Mouse (Mus musculus) lung, postnatal 0 days (tissue): ENCODE results near the gene Hyal1. TPM values are rescaled to one million over a fixed set of nuclear protein-coding genes. Genes with fewer than 3 reads are reported as not detected.

Experiments
- ATAC-seq: fragments of 200-750 bp; cut with Nextera tagmentation; 2 replicates; pipeline ENCODE4 v1.8.0; 2017; ENCODE audit warnings: moderate library complexity
- DNase-seq: peaks from one replicate; pipeline ENCODE4 v3.0.0-alpha.2; 2016; ENCODE audit warnings: low spot score
- H3K27ac ChIP-seq: fragments of 300-500 bp; sonication (generic); 2 replicates; pipeline ENCODE4 v1.5.1; 2014; ENCODE audit warnings: antibody characterized with exemption, mild to moderate bottlenecking, low read length, mixed read lengths
- H3K27me3 ChIP-seq: fragments of 300-500 bp; sonication (generic); replicated peaks from 2 replicates; pipeline ENCODE4 v1.6.1; 2014; ENCODE audit warnings: low read length, mixed read lengths; ENCODE audit not compliant: insufficient read depth
- H3K36me3 ChIP-seq: fragments of 300-500 bp; sonication (generic); 2 replicates; pipeline ENCODE4 v1.6.1; 2014; ENCODE audit warnings: low read length, mixed read lengths; ENCODE audit not compliant: insufficient read depth
- H3K4me1 ChIP-seq: fragments of 300-500 bp; sonication (generic); 2 replicates; pipeline ENCODE4 v1.6.1; 2014; ENCODE audit warnings: antibody characterized with exemption, low read depth, low read length, mixed read lengths; ENCODE audit not compliant: insufficient read depth
- H3K4me2 ChIP-seq: fragments of 300-500 bp; sonication (generic); replicated peaks from 2 replicates; pipeline ENCODE4 v1.6.1; 2014; ENCODE audit warnings: low read depth, mild to moderate bottlenecking, low read length, moderate library complexity, mixed read lengths
- H3K4me3 ChIP-seq: fragments of 300-500 bp; sonication (generic); 2 replicates; pipeline ENCODE4 v1.5.1; 2014; ENCODE audit warnings: low read depth, low read length
- H3K9ac ChIP-seq: fragments of 300-500 bp; sonication (generic); replicated peaks from 2 replicates; pipeline ENCODE4 v1.6.1; 2014; ENCODE audit warnings: low read depth, mild to moderate bottlenecking
- H3K9me3 ChIP-seq: fragments of 300-500 bp; sonication (generic); 2 replicates; pipeline ENCODE4 v1.6.1; 2016; ENCODE audit warnings: low read length, mixed read lengths
- CTCF ChIP-seq: IDR thresholded peaks from 2 replicates; pipeline ENCODE4 v1.5.1; 2016; ENCODE audit warnings: antibody characterized with exemption, mild to moderate bottlenecking
- EP300 ChIP-seq: IDR thresholded peaks from 2 replicates; pipeline ENCODE4 v1.6.1; 2016; ENCODE audit warnings: antibody characterized with exemption, mild to moderate bottlenecking, control low read depth
- WGBS: fragments of 180-500 bp; shearing (Covaris S2); extraction: QIAGEN DNeasy Blood & Tissue Kit; methylation state at CpG from one replicate; pipeline ENCODE4 v1.1.7; 2014; 5-methylcytosine and 5-hydroxymethylcytosine counted together
- polyA plus RNA-seq: library from polyadenylated mRNA; unstranded; fragments of >200 nt; fragmentation: Nextera tagmentation; extraction: Ambion mirVana; gene quantifications from 2 replicates; pipeline ENCODE4 v1.2.1, GENCODE M21; 2015

Hyal1 gene
- polyA plus RNA-seq, 1 experiment from 2014 or later, result 11.0 TPM

DNA sequence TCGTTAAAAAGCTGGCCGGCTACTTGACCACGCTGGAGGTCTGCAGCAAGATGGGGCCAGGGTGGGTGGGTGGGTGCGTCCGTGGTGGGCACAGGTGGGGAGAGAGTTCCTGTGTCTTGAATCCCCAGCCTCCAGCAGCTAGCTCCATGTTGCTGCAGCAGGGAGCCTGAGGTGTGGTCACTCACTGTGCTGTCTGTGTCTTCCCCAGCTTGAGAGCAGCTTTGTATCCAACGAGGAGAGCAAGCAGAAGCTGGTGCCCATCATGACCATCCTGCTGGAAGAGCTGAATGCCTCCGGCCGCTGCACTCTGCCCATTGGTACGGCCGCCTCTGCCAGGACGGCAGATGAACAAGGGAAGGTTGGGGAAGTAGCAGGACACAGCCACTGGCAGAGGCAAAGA is 33.4 kb upstream of the Hyal1 start:
- H3K9ac ChIP-seq, result no peak overlapping the region
- ATAC-seq (no peak), DNase-seq (no peak)
- H3K27ac ChIP-seq, result no peak overlapping the region
- H3K4me3 ChIP-seq, result no peak overlapping the region
- WGBS, result 89% methylated on average over 10 of the region's 11 CpGs
- H3K4me1 ChIP-seq, result peaks cover 14% of the 10 kb centered on the region
- H3K36me3 ChIP-seq, result peaks cover 22% of the 10 kb centered on the region
- H3K4me2 ChIP-seq, result no peak overlapping the region
- no peak for TF ChIP-seq CTCF
- no peak for TF ChIP-seq EP300
- H3K9me3 ChIP-seq, result no peaks in the 10 kb centered on the region
- H3K27me3 ChIP-seq, result no peaks in the 10 kb centered on the region

DNA sequence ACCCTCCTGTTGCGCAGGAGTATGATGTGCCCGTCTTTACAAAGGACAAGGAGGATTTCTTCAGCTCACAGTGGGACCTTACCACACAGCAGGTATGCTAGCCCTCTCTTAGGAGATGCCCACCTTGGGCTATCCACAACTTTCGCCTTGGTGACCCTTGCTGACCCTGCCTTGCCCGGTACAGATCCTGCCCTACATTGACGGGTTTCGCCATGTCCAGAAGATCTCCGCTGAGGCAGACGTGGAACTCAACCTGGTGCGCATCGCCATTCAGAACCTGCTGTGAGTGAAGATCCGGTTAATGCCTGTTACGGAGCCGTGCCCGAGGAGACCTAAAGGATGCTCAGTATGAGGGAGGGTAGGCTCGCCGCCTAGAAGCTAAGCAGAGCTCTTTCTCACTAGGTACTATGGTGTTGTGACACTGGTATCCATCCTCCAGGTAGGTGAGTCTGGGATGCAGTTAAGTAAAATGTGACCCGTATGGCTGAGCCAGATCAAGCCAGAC is 32.5 kb upstream of the Hyal1 start:
- 94% methylated on average over 17 of the region's 17 CpGs for WGBS
- H3K4me3 ChIP-seq, result no peak overlapping the region
- no peak overlapping the region for H3K4me2 ChIP-seq

DNA sequence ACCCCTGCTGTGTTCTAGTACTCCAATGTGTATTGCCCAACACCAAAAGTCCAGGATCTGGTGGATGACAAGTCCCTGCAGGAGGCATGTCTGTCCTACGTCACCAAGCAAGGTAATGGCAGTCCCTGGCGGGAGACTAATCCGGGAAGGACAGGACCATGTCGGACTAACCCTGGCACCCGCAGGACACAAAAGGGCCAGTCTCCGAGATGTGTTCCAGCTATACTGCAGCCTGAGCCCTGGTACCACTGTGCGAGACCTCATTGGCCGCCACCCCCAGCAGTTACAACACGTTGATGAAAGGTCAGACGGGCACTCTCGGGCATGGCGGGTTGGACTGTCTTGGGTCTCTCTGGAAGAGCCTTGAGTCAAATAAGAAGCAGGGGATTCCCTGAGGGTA is 32.0 kb upstream of the Hyal1 start:
- Histone ChIP-seq H3K4me3 (no peak overlapping the region), H3K9me3 (no peaks in the 10 kb centered on the region), H3K36me3 (0 out of 2 replicates have a peak, but pooled peaks cover 11% of the 10 kb centered on the region), H3K9ac (no peak overlapping the region), H3K4me2 (no peak overlapping the region), H3K27me3 (no peaks in the 10 kb centered on the region), H3K27ac (no peak overlapping the region), H3K4me1 (peaks cover 14% of the 10 kb centered on the region)
- TF ChIP-seq CTCF, result no peak
- TF ChIP-seq EP300, result no peak
- ATAC-seq, result no peak
- DNase-seq, result no peak
- 92% methylated on average over 12 of the region's 12 CpGs for WGBS

More for the DNA sequence above, 32.5 kb upstream of the Hyal1 start:
- DNase-seq (no peak), ATAC-seq (no peak)
- TF ChIP-seq EP300 (no peak), CTCF (no peak)
- Histone ChIP-seq H3K27ac (no peak overlapping the region), H3K36me3 (0 out of 2 replicates have a peak, but pooled peaks cover 14% of the 10 kb centered on the region), H3K4me1 (peaks cover 14% of the 10 kb centered on the region), H3K9me3 (no peaks in the 10 kb centered on the region), H3K27me3 (no peaks in the 10 kb centered on the region), H3K9ac (no peak overlapping the region)

DNA sequence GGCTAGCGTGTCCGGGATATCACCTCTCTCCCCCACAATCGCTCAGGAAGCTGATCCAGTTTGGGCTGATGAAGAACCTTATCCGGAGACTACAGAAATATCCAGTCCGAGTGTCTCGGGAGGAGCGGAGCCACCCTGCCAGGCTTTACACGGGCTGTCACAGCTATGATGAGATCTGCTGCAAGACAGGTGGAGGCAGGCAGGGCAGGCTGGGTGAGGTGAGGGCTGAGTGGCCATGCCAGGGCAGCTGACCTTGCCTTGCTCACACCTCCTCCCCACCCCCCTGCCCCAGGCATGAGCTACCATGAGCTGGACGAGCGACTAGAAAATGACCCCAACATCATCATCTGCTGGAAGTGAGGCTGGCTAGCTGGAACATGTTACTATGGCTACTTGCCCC is 31.5 kb upstream of the Hyal1 start:
- 81% methylated on average over 10 of the region's 10 CpGs for WGBS
- no peak for ATAC-seq
- Histone ChIP-seq H3K27me3 (no peaks in the 10 kb centered on the region), H3K9me3 (no peaks in the 10 kb centered on the region), H3K9ac (no peak overlapping the region), H3K36me3 (0 out of 2 replicates have a peak, but pooled peaks cover 6% of the 10 kb centered on the region), H3K27ac (no peak overlapping the region), H3K4me2 (no peak overlapping the region), H3K4me3 (no peak overlapping the region), H3K4me1 (peaks cover 14% of the 10 kb centered on the region)
- TF ChIP-seq EP300 (no peak), CTCF (no peak)
- no peak for DNase-seq

DNA sequence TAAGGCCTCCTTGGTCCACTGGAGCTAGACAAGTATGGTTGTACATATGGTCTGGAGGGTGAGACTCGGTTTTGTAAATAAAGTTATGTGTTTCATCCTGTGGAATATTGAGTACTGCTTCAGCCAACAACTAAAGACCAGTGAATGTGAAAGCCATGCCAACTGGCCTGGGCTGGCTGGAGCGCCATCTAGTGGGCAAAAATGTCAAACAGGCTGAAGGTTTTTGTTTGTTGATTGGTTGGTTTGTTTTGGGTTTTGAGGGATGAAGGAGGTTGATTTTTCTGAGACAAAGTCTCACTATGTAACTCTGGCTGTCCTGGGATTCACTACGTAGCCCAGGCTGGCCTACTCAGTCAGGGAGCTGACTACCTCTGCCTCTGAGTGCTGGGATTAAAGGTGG is 31.1 kb upstream of the Hyal1 start:
- DNase-seq (peak; percentile 74), ATAC-seq (no peak)
- H3K4me3 ChIP-seq, result no peak overlapping the region
- H3K4me2 ChIP-seq, result no peak overlapping the region
- H3K27ac ChIP-seq, result no peak overlapping the region
- H3K9ac ChIP-seq, result no peak overlapping the region
- H3K9me3 ChIP-seq, result no peaks in the 10 kb centered on the region
- peaks cover 14% of the 10 kb centered on the region for H3K4me1 ChIP-seq
- H3K36me3 ChIP-seq, result 0 out of 2 replicates have a peak, but pooled peaks cover 6% of the 10 kb centered on the region
- TF ChIP-seq EP300 (no peak), CTCF (peak; percentile 93)
- 14% methylated on average over 3 of the region's 3 CpGs for WGBS
- no peaks in the 10 kb centered on the region for H3K27me3 ChIP-seq

DNA sequence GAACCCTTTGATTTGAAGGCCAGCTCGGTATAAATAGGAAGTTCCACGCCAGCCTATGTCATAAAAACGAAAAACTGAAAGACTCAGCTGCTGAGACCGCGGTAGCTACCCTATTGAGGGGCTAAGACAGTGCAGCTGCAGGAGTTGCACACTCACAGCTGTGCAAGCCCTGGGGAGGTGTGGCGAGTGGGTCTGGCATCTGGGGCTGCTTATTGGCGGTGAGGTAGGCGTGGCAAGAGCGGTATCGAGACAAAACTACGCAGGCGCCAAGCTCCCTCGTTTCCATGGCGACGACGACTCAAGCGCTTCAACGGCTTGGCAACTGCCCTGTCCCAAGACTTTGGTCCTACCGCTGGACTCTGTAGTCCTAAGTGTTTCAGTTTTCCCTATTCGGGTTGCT is 29.7 kb upstream of the Hyal1 start, which contains the start of gene Zmynd10:
TSS of gene Zmynd10 (plus strand) at position 273 of the 400 bp plus-strand sequence.
- 0 out of 2 replicates have a peak, but pooled peaks cover 6% of the 10 kb centered on the region for H3K36me3 ChIP-seq
- 3% methylated on average over 20 of the region's 20 CpGs for WGBS
- ATAC-seq (peak; percentile 67), DNase-seq (peak; percentile 97)
- peaks cover 17% of the 10 kb centered on the region for H3K4me1 ChIP-seq
- H3K27ac ChIP-seq, result no peak within 1 kb of the TSS
- no peak for TF ChIP-seq CTCF
- TF ChIP-seq EP300, result no peak
- no peaks in the 10 kb centered on the region for H3K9me3 ChIP-seq
- no peak within 1 kb of the TSS for H3K9ac ChIP-seq
- H3K4me3 ChIP-seq, result no peak within 1 kb of the TSS
- no peaks in the 10 kb centered on the region for H3K27me3 ChIP-seq
- H3K4me2 ChIP-seq, result peak within 1 kb of the TSS; percentile 46

DNA sequence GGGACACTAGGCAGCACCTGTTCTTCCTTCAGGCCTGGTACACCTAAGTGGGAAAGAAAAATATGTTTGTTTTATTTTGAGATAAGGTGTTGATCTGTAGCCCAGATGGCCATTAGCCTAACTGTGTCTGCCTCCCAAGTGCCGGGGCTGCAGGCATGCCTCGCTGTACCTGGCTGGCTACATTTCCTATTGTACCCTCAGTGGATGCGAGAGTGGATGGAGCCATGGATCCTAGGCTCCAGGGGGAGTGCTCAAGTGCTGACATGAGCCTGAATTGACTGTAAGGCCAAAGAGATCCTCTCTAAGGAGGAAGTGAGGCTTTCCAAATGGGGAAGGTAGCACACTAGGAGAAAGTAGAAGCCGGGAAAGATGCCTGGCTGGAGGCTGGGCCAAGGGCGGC is 28.8 kb upstream of the Hyal1 start:
- H3K27me3 ChIP-seq, result no peaks in the 10 kb centered on the region
- no peak overlapping the region for H3K4me3 ChIP-seq
- no peak overlapping the region for H3K4me2 ChIP-seq
- peaks cover 19% of the 10 kb centered on the region for H3K4me1 ChIP-seq
- no peak for DNase-seq
- H3K36me3 ChIP-seq, result 0 out of 2 replicates have a peak, but pooled peaks cover 6% of the 10 kb centered on the region
- H3K27ac ChIP-seq, result no peak overlapping the region
- TF ChIP-seq CTCF (no peak), EP300 (no peak)
- no peaks in the 10 kb centered on the region for H3K9me3 ChIP-seq
- H3K9ac ChIP-seq, result no peak overlapping the region
- no peak for ATAC-seq
- 71% methylated on average over 5 of the region's 5 CpGs for WGBS
